Mouse (Mus musculus) cerebellum, adult 2 months (tissue): ENCODE measurements at regions not wholly inside any gene's neighbourhood (a gene's known extent, or its start where the extent isn't known, plus 50 kb on each side); places are given as distances from the start of the nearest gene placed in this dataset.

ENCODE experiments used
- CTCF ChIP-seq: fragments of 200-500 bp; IDR thresholded peaks from 2 replicates; pipeline ENCODE4 v1.5.1; 2011; ENCODE audit warnings: low read depth, mild to moderate bottlenecking, control low read depth, low read length, moderate library complexity, borderline replicate concordance; ENCODE audit not compliant: insufficient read depth
- POLR2A ChIP-seq: fragments of 200-500 bp; IDR thresholded peaks from 2 replicates; pipeline ENCODE4 v1.6.1; 2011; ENCODE audit warnings: low read length, control low read depth, borderline replicate concordance; ENCODE audit not compliant: insufficient read depth

- TF ChIP-seq CTCF (no peak), POLR2A (no peak)
These were observed 75.4 kb upstream of the Tcerg1l start for GRCm38 (mm10) chr7:138472891-138473455.
